Mouse (Mus musculus): ENCODE data around the gene Sod1. TPM values are rescaled to one million over a fixed set of nuclear protein-coding genes. Genes with fewer than 3 reads are reported as not detected.

The Sod1 gene
- total and polyA plus RNA-seq, 2 experiments from 2014 or later: 183 to 1,259 TPM

GRCm38 (mm10) chr16:90220892-90221431 lies 408 bp downstream of the Sod1 start:
- peak; percentile 82 for ATAC-seq (ENCODE audit: low FRiP score)
- peak; percentile 69 for DNase-seq (ENCODE audit: low spot score)

GRCm38 (mm10) chr16:90221441-90222070 lies 1.0 kb downstream of the Sod1 start:
- DNase-seq (ENCODE audit: low spot score) (peak; percentile 21), ATAC-seq (ENCODE audit: low FRiP score) (no peak)
- H3K9me3 ChIP-seq (ENCODE audit: low read length): no peaks in the 10 kb centered on the region
- WGBS: 4% methylated on average over 20 of the region's 20 CpGs
- peak overlapping the region; percentile 87 for H3K27ac ChIP-seq (ENCODE audit: low read depth, low read length)
- H3K4me3 ChIP-seq (ENCODE audit: low read depth, low read length): peak overlapping the region; percentile 95
- H3K4me2 ChIP-seq (ENCODE audit: low read depth, low read length, poor library complexity, severe bottlenecking): peak overlapping the region; percentile 59
- peak overlapping the region; percentile 94 for H3K9ac ChIP-seq (replicated peaks; ENCODE audit: low read length, poor library complexity, severe bottlenecking)
- H3K36me3 ChIP-seq (ENCODE audit: insufficient read depth, low read length): peaks cover 11% of the 10 kb centered on the region; the same call in 1 of the 2 replicates
- H3K27me3 ChIP-seq (ENCODE audit: insufficient read depth, low read length): no peaks in the 10 kb centered on the region
- TF ChIP-seq CTCF (IDR thresholded peaks at IDR 0.05): no peak
- H3K4me1 ChIP-seq (ENCODE audit: insufficient read depth, low read length): peaks cover 8% of the 10 kb centered on the region; the same call in 1 of the 2 replicates

More at GRCm38 (mm10) chr16:90220892-90221431, 408 bp downstream of the Sod1 start:
- Histone ChIP-seq H3K9me3 (ENCODE audit: low read length) (no peaks in the 10 kb centered on the region), H3K27ac (ENCODE audit: low read depth, low read length) (peak overlapping the region; percentile 87), H3K9ac (replicated peaks; ENCODE audit: low read length, poor library complexity, severe bottlenecking) (peak overlapping the region; percentile 94), H3K4me1 (ENCODE audit: insufficient read depth, low read length) (peaks cover 8% of the 10 kb centered on the region; the same call in 1 of the 2 replicates), H3K36me3 (ENCODE audit: insufficient read depth, low read length) (peaks cover 7% of the 10 kb centered on the region; the same call in 1 of the 2 replicates), H3K4me2 (ENCODE audit: low read depth, low read length, poor library complexity, severe bottlenecking) (peak overlapping the region; percentile 59), H3K4me3 (ENCODE audit: low read depth, low read length) (peak overlapping the region; percentile 95), H3K27me3 (ENCODE audit: insufficient read depth, low read length) (no peaks in the 10 kb centered on the region)
- 1% methylated on average over 42 of the region's 52 CpGs for WGBS
- no peak for TF ChIP-seq CTCF (IDR thresholded peaks at IDR 0.05)

GRCm38 (mm10) chr16:90229897-90230296 lies 9.3 kb downstream of the Sod1 start:
- ATAC-seq (ENCODE audit: low FRiP score) (no peak), DNase-seq (ENCODE audit: low spot score) (no peak)
- TF ChIP-seq CTCF (IDR thresholded peaks at IDR 0.05): no peak
- Histone ChIP-seq H3K27ac (ENCODE audit: low read depth, low read length) (no peak overlapping the region), H3K4me3 (ENCODE audit: low read depth, low read length) (no peak overlapping the region), H3K27me3 (ENCODE audit: insufficient read depth, low read length) (no peaks in the 10 kb centered on the region), H3K9ac (replicated peaks; ENCODE audit: low read length, poor library complexity, severe bottlenecking) (no peak overlapping the region), H3K36me3 (ENCODE audit: insufficient read depth, low read length) (peaks cover 19% of the 10 kb centered on the region; the same call in 1 of the 2 replicates), H3K4me1 (ENCODE audit: insufficient read depth, low read length) (no peaks in the 10 kb centered on the region), H3K9me3 (ENCODE audit: low read length) (no peaks in the 10 kb centered on the region), H3K4me2 (ENCODE audit: low read depth, low read length, poor library complexity, severe bottlenecking) (no peak overlapping the region)
- 83% methylated on average over 6 of the region's 6 CpGs for WGBS

GRCm38 (mm10) chr16:90231302-90231701 lies 10.7 kb downstream of the Sod1 start:
- H3K27me3 ChIP-seq (ENCODE audit: insufficient read depth, low read length): no peaks in the 10 kb centered on the region
- ATAC-seq (ENCODE audit: low FRiP score): no peak

GRCm38 (mm10) chr16:90233702-90234101 lies 13.1 kb downstream of the Sod1 start:
- Histone ChIP-seq H3K36me3 (ENCODE audit: insufficient read depth, low read length) (peaks cover 10% of the 10 kb centered on the region; the same call in 1 of the 2 replicates), H3K9me3 (ENCODE audit: low read length) (no peaks in the 10 kb centered on the region), H3K4me3 (ENCODE audit: low read depth, low read length) (no peak overlapping the region), H3K4me2 (ENCODE audit: low read depth, low read length, poor library complexity, severe bottlenecking) (no peak overlapping the region), H3K9ac (replicated peaks; ENCODE audit: low read length, poor library complexity, severe bottlenecking) (no peak overlapping the region), H3K27ac (ENCODE audit: low read depth, low read length) (no peak overlapping the region), H3K27me3 (ENCODE audit: insufficient read depth, low read length) (no peaks in the 10 kb centered on the region), H3K4me1 (ENCODE audit: insufficient read depth, low read length) (no peaks in the 10 kb centered on the region)
- WGBS: 94% methylated on average over 10 of the region's 10 CpGs
- ATAC-seq (ENCODE audit: low FRiP score) (no peak), DNase-seq (ENCODE audit: low spot score) (no peak)
- no peak for TF ChIP-seq CTCF (IDR thresholded peaks at IDR 0.05)

More at GRCm38 (mm10) chr16:90231302-90231701, 10.7 kb downstream of the Sod1 start:
- H3K4me2 ChIP-seq (ENCODE audit: low read depth, low read length, poor library complexity, severe bottlenecking): no peak overlapping the region
- peaks cover 13% of the 10 kb centered on the region; the same call in 1 of the 2 replicates for H3K36me3 ChIP-seq (ENCODE audit: insufficient read depth, low read length)
- no peak overlapping the region for H3K9ac ChIP-seq (replicated peaks; ENCODE audit: low read length, poor library complexity, severe bottlenecking)
- H3K4me1 ChIP-seq (ENCODE audit: insufficient read depth, low read length): no peaks in the 10 kb centered on the region
- no peak overlapping the region for H3K4me3 ChIP-seq (ENCODE audit: low read depth, low read length)
- H3K27ac ChIP-seq (ENCODE audit: low read depth, low read length): no peak overlapping the region
- TF ChIP-seq CTCF (IDR thresholded peaks at IDR 0.05): no peak
- H3K9me3 ChIP-seq (ENCODE audit: low read length): no peaks in the 10 kb centered on the region
- WGBS: 93% methylated on average over 7 of the region's 7 CpGs
- no peak for DNase-seq (ENCODE audit: low spot score)

GRCm38 (mm10) chr16:90234617-90235016 lies 14.1 kb downstream of the Sod1 start:
- Histone ChIP-seq H3K9ac (replicated peaks; ENCODE audit: low read length, poor library complexity, severe bottlenecking) (no peak overlapping the region), H3K27me3 (ENCODE audit: insufficient read depth, low read length) (no peaks in the 10 kb centered on the region), H3K4me3 (ENCODE audit: low read depth, low read length) (no peak overlapping the region), H3K27ac (ENCODE audit: low read depth, low read length) (no peak overlapping the region), H3K4me1 (ENCODE audit: insufficient read depth, low read length) (no peaks in the 10 kb centered on the region), H3K9me3 (ENCODE audit: low read length) (no peaks in the 10 kb centered on the region), H3K36me3 (ENCODE audit: insufficient read depth, low read length) (peaks cover 10% of the 10 kb centered on the region), H3K4me2 (ENCODE audit: low read depth, low read length, poor library complexity, severe bottlenecking) (no peak overlapping the region)
- no peak for TF ChIP-seq CTCF (IDR thresholded peaks at IDR 0.05)
- ATAC-seq (ENCODE audit: low FRiP score) (no peak), DNase-seq (ENCODE audit: low spot score) (no peak)
- 82% methylated on average over 6 of the region's 6 CpGs for WGBS

Measured in midbrain, postnatal 0 days (tissue).